Mouse (Mus musculus) urinary bladder, postnatal 0 days (tissue): ENCODE measurements around the gene Dus1l. TPM values are rescaled to one million over a fixed set of nuclear protein-coding genes. Genes with fewer than 3 reads are reported as not detected.

ENCODE experiments used
- polyA plus RNA-seq: library from polyadenylated mRNA; unstranded; fragments of >200 nt; fragmentation: Nextera tagmentation; extraction: Ambion mirVana; gene quantifications from 2 replicates; pipeline ENCODE4 v1.2.1, GENCODE M21; 2015

Dus1l gene
- 38.1 and 41.2 TPM in 2 replicates for polyA plus RNA-seq

GRCm38 (mm10) chr11:120795756-120796613, at the start of gene Dus1l:
TSS of gene Dus1l (minus strand) at chr11:120796403.

GRCm38 (mm10) chr11:120823956-120824786, 28.0 kb upstream of the Dus1l start, which contains the start of gene Fasn:
TSS of gene Fasn (minus strand) at chr11:120824547.

GRCm38 (mm10) chr11:120784064-120784791, 12.0 kb downstream of the Dus1l start, which contains the start of the genes Rfng and Gps1:
TSS of gene Rfng (minus strand) at chr11:120784207.
TSS of gene Gps1 (plus strand) at chr11:120784272.

GRCm38 (mm10) chr11:120762672-120763041, 33.5 kb downstream of the Dus1l start, which contains the start of gene Hmga1b:
TSS of gene Hmga1b (plus strand) at chr11:120762794.

Other genes starting within 250 kb of the Dus1l start
- gene Mcrip1, start 246.7 kb downstream of the Dus1l start, polyA plus RNA-seq = 157 and 172 TPM in 2 replicates
- gene Ppp1r27, start 245.3 kb downstream of the Dus1l start, polyA plus RNA-seq = not detected in 2 replicates
- gene P4hb, start 223.2 kb downstream of the Dus1l start, polyA plus RNA-seq = 515 and 546 TPM in 2 replicates
- 458 and 475 TPM in 2 replicates for gene Arhgdia, start 214.8 kb downstream of the Dus1l start, polyA plus RNA-seq
- 162 and 194 TPM in 2 replicates for gene Alyref, start 198.0 kb downstream of the Dus1l start, polyA plus RNA-seq
- 165 and 166 TPM in 2 replicates for gene Anapc11, start 198.0 kb downstream of the Dus1l start, polyA plus RNA-seq
- gene Npb, start 187.9 kb downstream of the Dus1l start, polyA plus RNA-seq = 0.43 and 1.1 TPM in 2 replicates
- gene Pcyt2, start 178.5 kb downstream of the Dus1l start, polyA plus RNA-seq = 72.3 and 111 TPM in 2 replicates
- 24.9 and 25.5 TPM in 2 replicates for gene Sirt7, start 171.2 kb downstream of the Dus1l start, polyA plus RNA-seq
- 19.3 and 22.6 TPM in 2 replicates for gene Mafg, start 162.8 kb downstream of the Dus1l start, polyA plus RNA-seq
- 22.5 and 33.3 TPM in 2 replicates for gene Pycr1, start 152.6 kb downstream of the Dus1l start, polyA plus RNA-seq
- gene Myadml2, start 148.2 kb downstream of the Dus1l start, polyA plus RNA-seq = 0.28 TPM in 1 of 2 replicates, not detected in the other
- gene Notum, start 135.2 kb downstream of the Dus1l start, polyA plus RNA-seq = 2.6 and 4.4 TPM in 2 replicates
- gene Aspscr1, start 123.4 kb downstream of the Dus1l start, polyA plus RNA-seq = 72.0 and 79.9 TPM in 2 replicates
- gene Cenpx, start 82.7 kb downstream of the Dus1l start, polyA plus RNA-seq = 94.9 and 105 TPM in 2 replicates
- 21.2 and 22.0 TPM in 2 replicates for gene Lrrc45, start 82.5 kb downstream of the Dus1l start, polyA plus RNA-seq
- gene Rac3, start 74.9 kb downstream of the Dus1l start, polyA plus RNA-seq = 10.7 and 14.6 TPM in 2 replicates
- 31.5 and 35.7 TPM in 2 replicates for gene Dcxr, start 69.1 kb downstream of the Dus1l start, polyA plus RNA-seq
- 81.7 and 93.4 TPM in 2 replicates for gene Cbr2, start 64.3 kb downstream of the Dus1l start, polyA plus RNA-seq
- 1.5 and 2.2 TPM in 2 replicates for gene Hmga1b, start 33.6 kb downstream of the Dus1l start, polyA plus RNA-seq
- 19.7 and 20.3 TPM in 2 replicates for gene Rfng, start 12.2 kb downstream of the Dus1l start, polyA plus RNA-seq
- 118 and 123 TPM in 2 replicates for gene Gps1, start 12.1 kb downstream of the Dus1l start, polyA plus RNA-seq
- gene Fasn, start 28.1 kb upstream of the Dus1l start, polyA plus RNA-seq = 17.8 and 30.1 TPM in 2 replicates
- 1.7 and 2.3 TPM in 2 replicates for gene Ccdc57, start 136.5 kb upstream of the Dus1l start, polyA plus RNA-seq
- gene Slc16a3, start 152.1 kb upstream of the Dus1l start, polyA plus RNA-seq = 109 and 117 TPM in 2 replicates
- 69.5 and 78.5 TPM in 2 replicates for gene Csnk1d, start 194.9 kb upstream of the Dus1l start, polyA plus RNA-seq
- gene Cd7, start 243.0 kb upstream of the Dus1l start, polyA plus RNA-seq = not detected in 2 replicates